Comparison of ENCODE assay signal across 10 mouse cellular contexts in the genomic region with DNA sequence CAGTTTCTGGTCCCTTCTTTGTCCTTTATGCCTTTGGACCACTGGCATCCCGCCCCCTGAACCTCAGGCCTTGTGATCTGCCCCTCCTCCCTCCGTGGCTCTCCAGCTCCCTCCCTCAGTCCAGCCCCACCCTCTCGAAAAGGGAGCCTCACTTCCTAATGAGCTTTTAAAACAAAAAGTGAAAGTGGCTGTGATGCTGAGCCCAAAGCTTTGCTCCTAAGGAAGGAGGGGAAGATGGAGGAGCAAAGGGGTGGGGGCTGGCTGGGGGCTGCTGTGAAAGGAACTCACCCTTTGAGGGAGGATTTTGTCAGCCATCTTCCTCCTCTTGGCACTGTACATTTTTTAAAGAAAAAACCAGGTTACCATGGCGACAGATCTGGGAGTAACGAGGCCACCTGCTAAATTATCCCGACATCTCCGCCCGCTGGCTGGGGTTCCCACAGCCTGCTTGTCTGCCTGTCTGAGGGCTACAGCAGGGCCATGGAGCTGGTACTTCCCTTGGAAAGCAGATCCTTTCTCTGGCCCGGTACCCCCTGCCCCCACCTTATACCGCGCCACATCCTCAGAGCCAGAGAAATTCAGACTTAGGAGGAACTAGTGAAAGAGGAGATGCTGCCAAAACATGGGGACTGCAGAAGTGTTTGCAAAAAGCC. TPM values are rescaled to one million over a fixed set of nuclear protein-coding genes. Genes with fewer than 3 reads are reported as not detected.
A peak's percentile ranks its signal among the peaks of the same experiment; 100 is the strongest.
DNase-seq lines count a peak whose midpoint lies in the region; ATAC-seq lines count a peak whose summit lies in the region.
"Had no signal": no experiment of that assay in that cellular context is flagged by ENCODE, and none has a peak within 500 bp of the region (broad histone marks: within the 10 kb centered on the region; RNA-seq: fewer than 3 reads in every experiment).

No protein-coding gene starts in this region.

- no peaks in the 10 kb centered on the region for H3K27me3 ChIP-seq in heart, embryonic 11.5 days (ENCODE audit: control insufficient read depth, insufficient read depth, low read length)
- H3K27me3 ChIP-seq in forebrain, embryonic 16.5 days (replicated peaks; ENCODE audit: control insufficient read depth, insufficient read depth, low read length), result no peaks in the 10 kb centered on the region
- H3K27me3 ChIP-seq in kidney, embryonic 15.5 days, result peaks cover 6% of the 10 kb centered on the region; the same call in 1 of the 2 replicates

- DNase-seq in heart, adult 18-20 months, result peak; percentile 56 to 76
- peak; percentile 53 for DNase-seq in T-cell, adult 2 months (ENCODE audit: low spot score)
- DNase-seq in right cerebral cortex, postnatal 4 days, result peak; percentile 67
- DNase-seq in gastrocnemius, postnatal 14 days, result no peak

- no peaks in the 10 kb centered on the region for H3K9me3 ChIP-seq in heart, embryonic 11.5 days (replicated peaks; ENCODE audit: control insufficient read depth, low read length)
- no peaks in the 10 kb centered on the region for H3K9me3 ChIP-seq in forebrain, embryonic 16.5 days (ENCODE audit: control insufficient read depth, low read length)
- no peaks in the 10 kb centered on the region for H3K9me3 ChIP-seq in kidney, embryonic 15.5 days (replicated peaks)
- H3K9me3 ChIP-seq: G1E had no signal

- no peak for ATAC-seq in heart, embryonic 11.5 days (replicated peaks; ENCODE audit: insufficient number of reproducible peaks, low FRiP score, low TSS enrichment)
- ATAC-seq in forebrain, embryonic 16.5 days, result peak; percentile 68
- ATAC-seq in kidney, embryonic 15.5 days (replicated peaks; ENCODE audit: low FRiP score), result no peak
- peak; percentile 37 for ATAC-seq in megakaryocyte, adult 5-6 weeks (ENCODE audit: poor library complexity, severe bottlenecking)

- WGBS in heart, embryonic 11.5 days (ENCODE audit: insufficient replicate concordance), result 53% methylated on average over 11 of the region's 11 CpGs
- WGBS in forebrain, embryonic 16.5 days, result 6% methylated on average over 11 of the region's 11 CpGs
- WGBS in kidney, embryonic 15.5 days, result 21% methylated on average over 11 of the region's 11 CpGs

- no peak overlapping the region for H3K27ac ChIP-seq in heart, embryonic 11.5 days (ENCODE audit: low read depth, low read length)
- H3K27ac ChIP-seq in forebrain, embryonic 16.5 days (ENCODE audit: low read length), result peak overlapping the region; percentile 98
- no peak overlapping the region for H3K27ac ChIP-seq in kidney, embryonic 15.5 days

- intact Hi-C loops in gastrocnemius, postnatal 14 days (cut with DNase I; ENCODE audit: low total_unique reads), result loop anchor here (5.0 kb wide), 1 partner anchor 56 kb away; no protein-coding TSS in a partner anchor

- no peak overlapping the region for H3K4me2 ChIP-seq in heart, embryonic 11.5 days
- H3K4me2 ChIP-seq in forebrain, embryonic 16.5 days (ENCODE audit: low read length), result peak overlapping the region; percentile 72
- H3K4me2 ChIP-seq in kidney, embryonic 15.5 days, result no peak overlapping the region; the same call in 1 of the 2 replicates

- H3K4me1 ChIP-seq in heart, embryonic 11.5 days (ENCODE audit: control insufficient read depth, insufficient read depth, low read length), result peaks cover 39% of the 10 kb centered on the region
- H3K4me1 ChIP-seq in forebrain, embryonic 16.5 days (replicated peaks; ENCODE audit: control insufficient read depth, insufficient read depth, low read length), result peaks cover 62% of the 10 kb centered on the region
- peaks cover 55% of the 10 kb centered on the region for H3K4me1 ChIP-seq in kidney, embryonic 15.5 days

- H3K4me3 ChIP-seq in heart, embryonic 11.5 days (ENCODE audit: low read depth, low read length), result no peak overlapping the region
- H3K4me3 ChIP-seq in forebrain, embryonic 16.5 days (replicated peaks; ENCODE audit: low read length), result peak overlapping the region; percentile 35
- H3K4me3 ChIP-seq in kidney, embryonic 15.5 days (replicated peaks), result no peak overlapping the region

- peaks cover 32% of the 10 kb centered on the region for H3K36me3 ChIP-seq in heart, embryonic 11.5 days (ENCODE audit: control insufficient read depth, insufficient read depth, low read length)
- peaks cover 20% of the 10 kb centered on the region for H3K36me3 ChIP-seq in forebrain, embryonic 16.5 days (ENCODE audit: control insufficient read depth, insufficient read depth)
- H3K36me3 ChIP-seq in kidney, embryonic 15.5 days, result peaks cover 45% of the 10 kb centered on the region

- H3K9ac ChIP-seq in heart, embryonic 11.5 days (ENCODE audit: low read depth, low read length), result no peak overlapping the region
- H3K9ac ChIP-seq in forebrain, embryonic 16.5 days (replicated peaks; ENCODE audit: low read depth, low read length), result peak overlapping the region; percentile 51
- H3K9ac ChIP-seq in kidney, embryonic 15.5 days, result 0 out of 2 replicates have a peak overlapping the region, but pooled peaks have one; percentile 1

RNA-seq across cellular contexts. Expression of gene Chpf2, which starts 10.1 kb away (rescaled TPM):
- total RNA-seq in heart, adult 18-20 months (2021), result 1 to 10 TPM; 5.8 to 6.9 TPM
- polyA plus RNA-seq in heart, embryonic 11.5 days (2014; fragmentation: Nextera tagmentation; extraction: Ambion mirVana), result 8.1 and 9.8 TPM in 2 replicates
- 20.5 and 20.8 TPM in 2 replicates for polyA plus RNA-seq in forebrain, embryonic 16.5 days (2015; fragmentation: Nextera tagmentation; extraction: Ambion mirVana)
- 23.2 and 24.7 TPM in 2 replicates for polyA plus RNA-seq in kidney, embryonic 15.5 days (2015; fragmentation: Nextera tagmentation; extraction: Ambion mirVana)
- 5.0 and 5.1 TPM in 2 replicates for total RNA-seq in megakaryocyte, adult 5-6 weeks (2015)
- 11.3 and 13.5 TPM in 2 replicates for total RNA-seq in megakaryocyte, adult 5-6 weeks (2017)
- total RNA-seq in gastrocnemius, postnatal 14 days (2021), result 10 to 100 TPM; 15.8 to 17.9 TPM

RNA-seq across cellular contexts. Expression of gene Abcf2, which starts 19.4 kb away (rescaled TPM):
- total RNA-seq in heart, adult 18-20 months (2021), result 10 to 100 TPM; 53.5 to 54.9 TPM
- polyA plus RNA-seq in heart, embryonic 11.5 days (2014; fragmentation: Nextera tagmentation; extraction: Ambion mirVana), result 75.6 and 78.6 TPM in 2 replicates
- 107 and 109 TPM in 2 replicates for polyA plus RNA-seq in forebrain, embryonic 16.5 days (2015; fragmentation: Nextera tagmentation; extraction: Ambion mirVana)
- 118 TPM in 2 replicates for polyA plus RNA-seq in kidney, embryonic 15.5 days (2015; fragmentation: Nextera tagmentation; extraction: Ambion mirVana)
- total RNA-seq in megakaryocyte, adult 5-6 weeks (2015), result 18.1 and 24.0 TPM in 2 replicates
- total RNA-seq in megakaryocyte, adult 5-6 weeks (2017), result 53.7 and 54.5 TPM in 2 replicates
- total RNA-seq in gastrocnemius, postnatal 14 days (2021), result 10 to 100 TPM; 78.5 to 84.4 TPM

RNA-seq across cellular contexts. Expression of gene Smarcd3, which starts 27.6 kb away (rescaled TPM):
- 10 to 100 TPM; 56.5 to 59.8 TPM for total RNA-seq in heart, adult 18-20 months (2021)
- polyA plus RNA-seq in heart, embryonic 11.5 days (2014; fragmentation: Nextera tagmentation; extraction: Ambion mirVana), result 73.2 and 76.1 TPM in 2 replicates
- polyA plus RNA-seq in forebrain, embryonic 16.5 days (2015; fragmentation: Nextera tagmentation; extraction: Ambion mirVana), result 156 and 181 TPM in 2 replicates
- polyA plus RNA-seq in kidney, embryonic 15.5 days (2015; fragmentation: Nextera tagmentation; extraction: Ambion mirVana), result 26.5 and 33.4 TPM in 2 replicates
- not detected in 2 replicates for total RNA-seq in megakaryocyte, adult 5-6 weeks (2015)
- 0.07 TPM in 1 of 2 replicates, not detected in the other for total RNA-seq in megakaryocyte, adult 5-6 weeks (2017)
- 100 to 1,000 TPM in 1 of 2 experiments, 10 to 100 TPM in 1; 95.1 to 113 TPM for total RNA-seq in gastrocnemius, postnatal 14 days (2021)
- polyA plus RNA-seq: G1E had no signal

RNA-seq across cellular contexts. Expression of gene 4931409K22Rik, which starts 40.0 kb away (rescaled TPM):
- total RNA-seq in heart, adult 18-20 months (2021), result not detected
- polyA plus RNA-seq in heart, embryonic 11.5 days (2014; fragmentation: Nextera tagmentation; extraction: Ambion mirVana), result not detected in 2 replicates
- polyA plus RNA-seq in forebrain, embryonic 16.5 days (2015; fragmentation: Nextera tagmentation; extraction: Ambion mirVana), result 0.26 and 0.35 TPM in 2 replicates
- 0.23 TPM in 2 replicates for polyA plus RNA-seq in kidney, embryonic 15.5 days (2015; fragmentation: Nextera tagmentation; extraction: Ambion mirVana)
- not detected in 2 replicates for total RNA-seq in megakaryocyte, adult 5-6 weeks (2015)
- total RNA-seq in megakaryocyte, adult 5-6 weeks (2017), result not detected in 2 replicates
- total RNA-seq in gastrocnemius, postnatal 14 days (2021), result not detected
- total RNA-seq: G1E had no signal
- polyA plus RNA-seq: G1E; heart, embryonic 14.5 days had no signal

RNA-seq across cellular contexts. Expression of gene Asb10, which starts 55.9 kb away (rescaled TPM):
- 10 to 100 TPM; 83.7 to 90.6 TPM for total RNA-seq in heart, adult 18-20 months (2021)
- polyA plus RNA-seq in heart, embryonic 11.5 days (2014; fragmentation: Nextera tagmentation; extraction: Ambion mirVana), result 3.2 and 3.4 TPM in 2 replicates
- polyA plus RNA-seq in forebrain, embryonic 16.5 days (2015; fragmentation: Nextera tagmentation; extraction: Ambion mirVana), result 0.09 and 0.11 TPM in 2 replicates
- 0.61 and 0.67 TPM in 2 replicates for polyA plus RNA-seq in kidney, embryonic 15.5 days (2015; fragmentation: Nextera tagmentation; extraction: Ambion mirVana)
- total RNA-seq in megakaryocyte, adult 5-6 weeks (2015), result not detected in 2 replicates
- total RNA-seq in megakaryocyte, adult 5-6 weeks (2017), result not detected in 2 replicates
- 10 to 100 TPM; 36.2 to 38.4 TPM for total RNA-seq in gastrocnemius, postnatal 14 days (2021)
- total RNA-seq: G1E had no signal
- polyA plus RNA-seq: G1E had no signal

Comparison
In these comparisons a context has a peak if more than half of its experiments do, and no peak if none do; other contexts are left out.
1. ATAC-seq: peak in forebrain, embryonic 16.5 days (single experiment) and megakaryocyte, adult 5-6 weeks (single experiment); none in heart, embryonic 11.5 days (single experiment) and kidney, embryonic 15.5 days (single experiment).
2. RNA of gene Smarcd3, which starts 27.6 kb away (total RNA-seq): 95.1 to 113 TPM in gastrocnemius, postnatal 14 days and 56.5 to 59.8 TPM in heart, adult 18-20 months; 0.07 TPM in megakaryocyte, adult 5-6 weeks; every median in the first group is over 10 times any median in the second.